Mouse (Mus musculus): ENCODE results near the gene Arhgef17. TPM values are rescaled to one million over a fixed set of nuclear protein-coding genes. Genes with fewer than 3 reads are reported as not detected.
A peak's percentile ranks its signal among the peaks of the same experiment; 100 is the strongest.

Gene Arhgef17
- polyA plus RNA-seq, 1 experiment from 2014 or later: 1.7 TPM

DNA sequence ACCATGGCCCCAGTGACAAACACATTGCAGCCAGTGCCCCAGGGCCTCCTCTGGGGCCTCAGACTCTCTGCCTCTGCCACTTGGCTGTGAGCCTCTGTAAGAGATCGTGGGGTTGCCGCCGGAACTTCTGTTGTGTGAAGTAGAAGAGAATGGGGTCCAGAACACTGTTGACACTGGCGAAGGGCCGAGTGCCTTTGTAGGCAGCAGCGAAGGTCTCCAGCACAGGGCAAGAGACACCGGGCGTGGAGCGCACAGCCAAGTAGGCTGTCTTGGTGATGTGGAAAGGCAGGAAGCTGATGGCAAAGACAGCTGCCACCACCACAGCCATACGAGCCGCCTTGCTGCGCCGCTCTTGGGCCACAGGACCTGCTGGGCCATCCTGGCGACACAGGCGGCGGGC is 6.2 kb upstream of the Arhgef17 start:
- Histone ChIP-seq H3K27me3 (replicated peaks) (peaks cover 14% of the 10 kb centered on the region), H3K27ac (no peak overlapping the region), H3K4me1 (peaks cover under 1% of the 10 kb centered on the region), H3K4me2 (no peak overlapping the region), H3K9ac (no peak overlapping the region), H3K9me3 (replicated peaks) (no peaks in the 10 kb centered on the region), H3K4me3 (no peak overlapping the region), H3K36me3 (no peaks in the 10 kb centered on the region)
- no peak for ATAC-seq
- WGBS (ENCODE audit: insufficient replicate concordance): 82% methylated on average over 16 of the region's 16 CpGs

DNA sequence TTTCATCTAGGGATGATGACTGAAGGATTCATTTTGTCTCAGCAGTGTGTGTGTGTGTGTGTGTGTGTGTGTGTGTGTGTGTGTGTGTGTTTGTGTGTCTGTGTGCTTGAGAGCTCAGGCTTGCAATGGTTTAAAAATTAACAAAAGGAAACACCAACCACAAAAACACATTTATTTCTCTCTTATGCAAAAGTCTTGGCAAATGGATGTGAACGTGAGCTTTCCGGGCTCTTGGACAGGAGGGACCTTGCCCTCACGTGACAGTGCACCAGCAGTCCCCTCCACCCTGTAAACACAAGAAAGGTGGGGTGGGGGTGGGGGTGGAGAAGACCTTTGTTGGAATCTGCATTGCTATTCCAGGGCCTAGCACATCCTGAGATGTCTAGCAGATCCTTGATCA is 5.6 kb upstream of the Arhgef17 start:
- H3K9ac ChIP-seq: no peak overlapping the region
- H3K4me1 ChIP-seq: peaks cover 6% of the 10 kb centered on the region
- no peaks in the 10 kb centered on the region for H3K36me3 ChIP-seq
- ATAC-seq: no peak
- peaks cover 20% of the 10 kb centered on the region for H3K27me3 ChIP-seq (replicated peaks)
- no peak overlapping the region for H3K4me3 ChIP-seq
- WGBS (ENCODE audit: insufficient replicate concordance): 70% methylated on average over 3 of the region's 3 CpGs
- no peak overlapping the region for H3K4me2 ChIP-seq
- no peaks in the 10 kb centered on the region for H3K9me3 ChIP-seq (replicated peaks)
- no peak overlapping the region for H3K27ac ChIP-seq

DNA sequence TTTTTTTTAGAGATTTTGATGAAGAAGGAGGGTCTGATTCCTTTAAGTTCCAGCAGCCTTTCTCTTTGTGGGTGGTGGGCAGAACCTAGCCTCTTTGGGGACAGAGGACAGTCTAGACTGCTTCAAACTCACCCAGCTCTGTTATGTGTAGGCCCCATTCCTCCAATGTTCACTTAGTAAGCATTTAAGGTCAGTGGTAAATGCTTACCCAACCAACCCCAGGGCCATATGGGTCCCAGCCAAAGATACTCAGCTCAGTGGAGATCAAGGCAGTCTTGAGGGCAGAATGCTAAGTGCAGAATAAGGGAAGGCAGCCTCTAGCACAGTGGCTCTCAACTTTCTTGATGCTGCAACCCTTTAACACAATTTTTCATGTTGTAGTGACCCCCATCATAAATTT is 1.6 kb upstream of the Arhgef17 start:
- Histone ChIP-seq H3K4me3 (no peak overlapping the region), H3K4me1 (peaks cover 31% of the 10 kb centered on the region), H3K27ac (no peak overlapping the region), H3K4me2 (no peak overlapping the region), H3K27me3 (replicated peaks) (peaks cover 60% of the 10 kb centered on the region), H3K9me3 (replicated peaks) (no peaks in the 10 kb centered on the region), H3K36me3 (no peaks in the 10 kb centered on the region), H3K9ac (no peak overlapping the region)
- no peak for ATAC-seq

DNA sequence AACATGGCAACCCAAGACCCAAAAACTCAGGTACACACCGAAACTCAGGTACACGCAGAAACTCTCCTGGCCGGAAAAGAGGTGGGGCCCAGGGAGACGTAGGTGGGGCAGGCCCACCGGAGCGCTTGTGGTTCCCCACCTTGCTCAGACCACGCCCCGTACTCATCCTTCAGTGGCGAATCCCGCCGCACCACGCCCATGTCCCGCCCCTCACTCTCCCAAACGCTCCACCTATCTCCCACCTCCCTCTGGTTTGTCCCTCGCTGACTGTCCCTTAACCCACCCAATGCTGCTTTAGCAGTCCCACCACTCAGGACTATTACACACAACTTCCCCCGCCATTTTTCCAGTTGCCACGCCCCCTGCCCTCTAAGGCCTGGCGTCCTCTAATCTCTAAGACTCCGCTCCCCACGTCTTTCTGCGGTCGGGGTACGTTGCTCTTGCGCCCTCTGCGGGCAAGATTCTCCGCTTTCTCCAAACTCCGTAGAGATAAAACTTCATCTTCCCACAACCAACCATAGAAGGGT is 637 bp upstream of the Arhgef17 start:
- H3K4me2 ChIP-seq: peak overlapping the region; percentile 82
- peak overlapping the region; percentile 87 for H3K27ac ChIP-seq
- under 1% methylated on average over 27 of the region's 27 CpGs for WGBS (ENCODE audit: insufficient replicate concordance)
- peaks cover 70% of the 10 kb centered on the region for H3K27me3 ChIP-seq (replicated peaks)
- peaks cover 41% of the 10 kb centered on the region for H3K4me1 ChIP-seq
- peak overlapping the region; percentile 57 for H3K4me3 ChIP-seq
- peak; percentile 77 for ATAC-seq
- no peaks in the 10 kb centered on the region for H3K9me3 ChIP-seq (replicated peaks)
- H3K36me3 ChIP-seq: no peaks in the 10 kb centered on the region
- peak overlapping the region; percentile 67; the same call in 1 of the 2 replicates for H3K9ac ChIP-seq

DNA sequence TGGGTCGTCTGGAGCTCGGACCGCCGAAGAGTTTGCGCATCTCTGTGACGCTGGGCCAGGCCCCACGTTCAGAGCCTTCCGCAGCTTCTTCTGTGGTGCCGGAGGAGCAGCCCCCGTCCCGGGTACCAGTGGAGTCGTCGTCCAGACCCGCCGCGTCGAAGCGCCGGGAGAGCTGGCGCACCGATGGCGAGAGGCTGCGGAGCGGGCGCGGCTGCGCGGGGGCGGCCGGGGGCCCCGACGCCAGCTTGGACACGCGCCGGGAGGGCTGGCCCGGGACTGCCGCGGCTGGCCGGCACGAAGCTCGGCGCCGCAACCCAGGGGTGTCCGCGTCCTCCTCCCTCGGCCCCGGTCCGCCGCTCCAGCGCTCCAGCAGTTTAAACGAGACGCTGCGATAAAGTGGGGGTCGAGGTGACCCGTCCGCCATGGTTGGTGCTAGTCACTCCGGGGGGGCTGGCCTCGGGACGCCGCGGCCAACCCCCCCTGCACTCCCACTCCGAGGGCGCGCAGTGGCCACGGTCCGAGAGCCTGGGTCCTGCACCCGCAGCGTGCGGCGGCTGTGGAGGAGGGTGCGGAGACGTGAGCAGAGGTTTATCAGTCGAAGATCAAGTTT is 486 bp downstream of the Arhgef17 start:
- H3K9me3 ChIP-seq (replicated peaks): no peaks in the 10 kb centered on the region
- ATAC-seq: peak; percentile 6; the same call in 1 of the 2 replicates
- H3K27ac ChIP-seq: peak overlapping the region; percentile 87
- WGBS (ENCODE audit: insufficient replicate concordance): 1% methylated on average over 72 of the region's 73 CpGs
- H3K4me1 ChIP-seq: peaks cover 52% of the 10 kb centered on the region
- H3K4me2 ChIP-seq: peak overlapping the region; percentile 82
- peaks cover 81% of the 10 kb centered on the region for H3K27me3 ChIP-seq (replicated peaks)
- no peaks in the 10 kb centered on the region for H3K36me3 ChIP-seq
- peak overlapping the region; percentile 67 for H3K9ac ChIP-seq
- H3K4me3 ChIP-seq: peak overlapping the region; percentile 57

DNA sequence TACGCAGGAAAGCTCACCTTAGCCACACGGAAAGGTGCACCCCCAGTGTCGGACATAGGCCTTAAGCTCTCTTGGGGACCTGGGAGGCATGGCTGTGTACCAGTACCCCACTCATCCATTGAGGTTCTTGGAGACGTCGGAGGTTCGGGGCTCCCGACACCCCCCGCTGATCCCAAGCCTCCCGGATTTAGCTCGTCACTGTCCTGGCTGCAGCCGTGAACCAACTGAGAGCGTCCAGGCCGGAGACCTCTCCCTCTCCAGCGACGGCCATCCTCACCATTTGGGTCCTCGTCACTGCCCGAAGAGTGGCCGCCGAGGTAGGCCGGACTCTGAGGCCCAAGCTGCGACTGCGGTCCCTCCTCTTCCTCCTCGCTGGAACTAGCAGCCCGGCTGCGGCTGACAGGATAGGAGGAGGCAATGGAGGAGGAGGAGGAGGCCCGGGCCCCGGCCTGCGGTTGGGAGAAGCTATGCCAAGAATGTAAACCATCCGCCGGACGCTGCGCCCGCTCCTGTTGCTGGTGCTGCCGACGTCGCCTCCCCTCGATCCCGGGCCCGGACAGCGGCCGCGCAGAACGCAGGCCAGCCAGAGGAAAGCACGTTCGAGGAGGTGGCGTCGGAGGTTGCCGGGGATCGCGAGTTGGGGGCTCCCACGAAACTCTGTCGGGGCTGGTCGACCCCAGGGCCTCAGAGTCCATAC is 1.1 kb downstream of the Arhgef17 start:
- no peak for ATAC-seq
- Histone ChIP-seq H3K27me3 (replicated peaks) (peaks cover 87% of the 10 kb centered on the region), H3K4me1 (peaks cover 55% of the 10 kb centered on the region)

DNA sequence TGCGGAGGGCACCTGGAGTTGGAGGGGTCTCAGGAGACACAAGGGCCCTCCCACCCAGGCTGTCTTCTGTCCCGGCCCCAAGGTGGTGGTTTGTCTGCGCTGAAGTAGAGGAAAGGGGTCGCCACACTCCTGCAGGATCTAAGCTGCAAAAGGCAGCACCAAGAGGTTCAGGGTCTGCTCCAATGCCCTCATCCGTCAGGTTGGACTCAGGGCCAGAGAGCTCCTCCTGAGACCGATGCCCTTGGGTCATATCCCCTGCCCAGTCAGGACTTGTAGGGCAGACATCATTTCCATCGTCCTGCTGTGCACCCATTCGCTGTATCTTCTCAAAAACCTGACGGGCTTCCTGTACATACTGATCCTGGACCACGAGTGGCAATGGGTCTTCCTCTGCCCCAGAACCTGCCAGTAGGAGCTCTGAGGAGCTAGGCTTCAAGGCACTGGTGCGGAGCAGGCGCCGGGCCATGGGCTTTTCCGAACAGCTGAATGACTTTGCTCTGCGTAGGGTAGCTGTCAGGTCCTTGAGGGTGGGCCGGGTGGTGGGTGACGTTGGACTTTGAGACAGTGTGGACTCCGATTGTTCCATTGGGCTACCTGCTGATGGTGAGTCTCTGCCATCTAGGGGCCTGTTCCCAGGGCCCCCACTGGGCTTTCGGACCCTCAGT is 2.1 kb downstream of the Arhgef17 start:
- Histone ChIP-seq H3K4me3 (peak overlapping the region; percentile 57), H3K36me3 (no peaks in the 10 kb centered on the region), H3K27ac (no peak overlapping the region), H3K4me2 (peak overlapping the region; percentile 82), H3K9me3 (replicated peaks) (no peaks in the 10 kb centered on the region), H3K4me1 (peaks cover 61% of the 10 kb centered on the region), H3K9ac (no peak overlapping the region), H3K27me3 (replicated peaks) (peaks cover 97% of the 10 kb centered on the region)
- WGBS (ENCODE audit: insufficient replicate concordance): 69% methylated on average over 19 of the region's 19 CpGs
- ATAC-seq: no peak

More for the DNA sequence above, 1.1 kb downstream of the Arhgef17 start:
- H3K4me3 ChIP-seq: peak overlapping the region; percentile 57
- peak overlapping the region; percentile 67 for H3K9ac ChIP-seq
- H3K36me3 ChIP-seq: no peaks in the 10 kb centered on the region
- peak overlapping the region; percentile 82 for H3K4me2 ChIP-seq
- H3K9me3 ChIP-seq (replicated peaks): no peaks in the 10 kb centered on the region
- WGBS (ENCODE audit: insufficient replicate concordance): 8% methylated on average over 53 of the region's 53 CpGs
- peak overlapping the region; percentile 87 for H3K27ac ChIP-seq

DNA sequence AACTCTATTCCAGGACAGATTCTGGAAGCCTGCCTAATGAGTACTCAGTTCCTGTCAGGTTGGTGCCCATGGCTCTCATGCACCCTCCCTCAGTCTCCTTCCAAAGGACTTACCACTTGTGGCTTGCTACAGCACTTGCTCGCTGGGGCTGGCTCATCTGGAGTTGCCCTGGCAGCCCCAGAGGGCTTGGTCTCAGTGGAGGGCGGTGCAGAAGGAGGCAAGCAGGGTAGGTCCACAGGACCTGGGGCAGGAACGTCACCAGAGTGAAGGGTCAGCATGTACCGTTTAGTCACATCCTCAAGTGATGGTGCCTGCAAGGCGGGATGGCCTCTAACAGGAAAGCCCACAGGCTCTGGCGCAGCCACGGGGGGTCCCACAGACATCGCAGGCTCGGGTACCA is 3.5 kb downstream of the Arhgef17 start:
- peaks cover 67% of the 10 kb centered on the region for H3K4me1 ChIP-seq
- no peaks in the 10 kb centered on the region for H3K9me3 ChIP-seq (replicated peaks)
- no peak overlapping the region for H3K27ac ChIP-seq
- no peaks in the 10 kb centered on the region for H3K36me3 ChIP-seq
- H3K9ac ChIP-seq: 0 out of 2 replicates have a peak overlapping the region, but pooled peaks have one; percentile 18
- H3K27me3 ChIP-seq (replicated peaks): peaks cover 96% of the 10 kb centered on the region
- peak overlapping the region; percentile 28 for H3K4me3 ChIP-seq
- 46% methylated on average over 9 of the region's 9 CpGs for WGBS (ENCODE audit: insufficient replicate concordance)
- H3K4me2 ChIP-seq: peak overlapping the region; percentile 82
- ATAC-seq: no peak

DNA sequence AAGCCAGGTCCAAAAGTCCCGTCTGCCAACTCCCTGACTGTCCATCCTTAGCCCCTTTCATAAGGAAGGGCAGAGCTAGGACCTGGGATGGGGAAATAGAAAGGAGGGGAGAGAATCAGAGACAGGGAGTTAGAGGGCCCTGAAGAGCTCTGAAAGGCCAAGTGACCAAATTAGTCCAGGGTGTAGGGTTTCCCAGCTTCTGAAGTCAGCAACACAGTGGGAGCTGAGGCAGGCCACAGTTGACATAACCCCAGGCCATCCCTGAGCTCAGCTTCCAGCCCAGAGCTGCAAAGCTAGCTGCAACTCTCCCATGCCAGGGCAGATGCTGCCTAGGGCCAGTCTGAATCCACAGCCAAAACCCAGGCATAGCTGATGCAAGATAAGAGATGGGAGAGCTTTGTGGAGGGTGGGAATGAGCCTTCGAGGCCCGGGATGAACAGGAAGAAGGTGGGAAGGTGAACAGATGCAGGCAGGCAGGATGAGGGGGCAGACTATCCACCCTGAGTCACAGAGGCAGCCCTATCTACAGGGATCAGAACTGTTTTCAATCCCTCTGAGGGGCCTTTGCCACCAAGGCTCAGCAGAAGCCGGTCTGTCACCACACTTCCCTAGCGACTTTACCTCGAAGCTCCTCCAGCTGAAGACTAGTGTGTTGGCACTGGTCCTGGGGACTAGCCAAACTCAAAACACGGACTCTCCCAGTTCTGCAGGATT is 4.5 kb downstream of the Arhgef17 start:
- Histone ChIP-seq H3K36me3 (no peaks in the 10 kb centered on the region), H3K9me3 (replicated peaks) (no peaks in the 10 kb centered on the region), H3K9ac (no peak overlapping the region), H3K4me3 (peak overlapping the region; percentile 28), H3K4me1 (peaks cover 60% of the 10 kb centered on the region), H3K27me3 (replicated peaks) (peaks cover 92% of the 10 kb centered on the region), H3K27ac (no peak overlapping the region), H3K4me2 (peak overlapping the region; percentile 82)
- no peak for ATAC-seq
- WGBS (ENCODE audit: insufficient replicate concordance): 21% methylated on average over 7 of the region's 7 CpGs

DNA sequence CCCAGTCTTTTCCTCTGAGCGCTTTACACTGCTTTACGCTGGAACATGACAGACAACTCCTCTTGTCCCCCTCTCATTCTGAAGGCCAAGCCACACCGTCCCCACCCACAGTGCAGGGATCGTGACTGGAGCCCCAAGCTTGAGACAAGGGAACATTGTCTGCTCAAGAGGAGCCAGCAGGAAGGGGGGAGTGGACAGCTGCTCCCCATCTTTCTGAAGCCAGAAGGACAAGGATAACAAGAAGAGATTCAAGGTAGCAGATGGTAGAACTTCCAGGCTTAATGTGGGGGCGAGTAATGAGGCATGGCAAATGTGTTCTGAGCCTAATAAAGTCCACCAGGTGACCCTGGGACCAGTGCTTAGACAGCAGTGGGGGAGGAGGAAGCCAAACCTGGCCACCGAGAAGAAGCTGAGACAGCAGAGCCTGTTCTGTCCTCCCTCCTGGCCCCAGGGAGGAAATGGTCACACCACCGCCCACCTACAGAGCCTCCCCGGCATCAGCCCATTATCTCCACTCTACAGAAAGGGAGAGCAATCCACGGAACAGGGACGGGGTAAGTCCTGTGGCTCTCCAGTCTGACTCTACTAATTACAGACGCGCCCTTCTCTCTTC is 5.5 kb downstream of the Arhgef17 start:
- peaks cover 50% of the 10 kb centered on the region for H3K4me1 ChIP-seq
- ATAC-seq: no peak
- 26% methylated on average over 12 of the region's 12 CpGs for WGBS (ENCODE audit: insufficient replicate concordance)

DNA sequence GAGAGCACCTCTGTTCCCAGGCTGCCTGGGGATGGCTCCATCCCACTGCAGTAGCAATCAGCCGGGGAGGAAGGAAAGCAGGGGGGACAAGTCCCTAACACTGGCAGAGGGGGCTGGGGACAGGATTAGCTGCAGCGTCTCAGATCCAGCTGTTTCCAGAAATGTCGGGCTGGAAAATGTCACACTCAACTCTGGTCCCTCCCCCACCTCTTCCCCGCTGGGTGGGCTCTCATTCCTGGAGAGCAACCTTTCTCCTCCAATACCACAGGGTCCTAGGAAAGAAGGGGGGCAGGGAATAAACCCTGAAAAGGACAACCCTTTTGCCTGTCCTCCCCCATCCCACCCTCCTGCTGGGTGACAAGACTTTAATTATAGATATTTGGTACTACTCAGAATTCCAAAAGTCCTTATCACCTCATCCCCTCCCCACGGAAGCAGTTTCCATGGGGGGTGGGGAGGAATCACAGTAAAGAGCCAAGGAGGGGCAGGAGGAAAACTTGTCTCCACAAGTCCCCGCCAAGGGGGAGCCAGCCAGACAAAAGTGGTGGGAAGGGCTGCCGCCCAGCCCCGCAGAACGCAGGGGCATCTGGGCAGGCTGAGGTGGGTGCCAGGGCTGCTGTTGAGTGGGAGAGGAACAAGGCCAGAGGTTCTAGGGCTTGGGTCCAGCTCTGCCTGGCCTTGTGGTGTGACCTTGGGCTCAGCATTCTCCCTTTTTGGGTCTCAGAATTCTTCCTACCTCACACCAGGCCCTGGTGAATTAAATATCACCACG is 7.0 kb downstream of the Arhgef17 start:
- peaks cover 66% of the 10 kb centered on the region for H3K27me3 ChIP-seq (replicated peaks)
- no peak for ATAC-seq

More for the DNA sequence above, 5.5 kb downstream of the Arhgef17 start:
- H3K36me3 ChIP-seq: no peaks in the 10 kb centered on the region
- peaks cover 82% of the 10 kb centered on the region for H3K27me3 ChIP-seq (replicated peaks)
- H3K9ac ChIP-seq: no peak overlapping the region
- H3K4me2 ChIP-seq: peak overlapping the region; percentile 82
- no peak overlapping the region for H3K27ac ChIP-seq
- peak overlapping the region; percentile 28 for H3K4me3 ChIP-seq
- no peaks in the 10 kb centered on the region for H3K9me3 ChIP-seq (replicated peaks)

More for the DNA sequence above, 7.0 kb downstream of the Arhgef17 start:
- Histone ChIP-seq H3K9ac (no peak overlapping the region), H3K36me3 (no peaks in the 10 kb centered on the region), H3K4me2 (peak overlapping the region; percentile 12; the same call in 1 of the 2 replicates), H3K4me3 (no peak overlapping the region), H3K9me3 (replicated peaks) (no peaks in the 10 kb centered on the region), H3K4me1 (peaks cover 50% of the 10 kb centered on the region), H3K27ac (no peak overlapping the region)
- WGBS (ENCODE audit: insufficient replicate concordance): 50% methylated on average over 10 of the region's 10 CpGs
